In genomic region chrX:42068875-42069257, GRCm38 (mm10) we compare ENCODE assay signal across 8 mouse cellular contexts. TPM values are rescaled to one million over a fixed set of nuclear protein-coding genes. Genes with fewer than 3 reads are reported as not detected.
A peak's percentile ranks its signal among the peaks of the same experiment; 100 is the strongest.
DNase-seq lines count a peak whose midpoint lies in the region; ATAC-seq lines count a peak whose summit lies in the region.

No protein-coding gene starts in this region.

- H3K4me3 ChIP-seq in heart, embryonic 11.5 days (ENCODE audit: low read depth, low read length), result peak overlapping the region; percentile 48
- peak overlapping the region; percentile 43 for H3K4me3 ChIP-seq in limb, embryonic 15.5 days

- no peaks in the 10 kb centered on the region for H3K36me3 ChIP-seq in heart, embryonic 11.5 days (ENCODE audit: control insufficient read depth, insufficient read depth, low read length)
- H3K36me3 ChIP-seq in limb, embryonic 15.5 days, result no peaks in the 10 kb centered on the region

- H3K27ac ChIP-seq in heart, embryonic 11.5 days (ENCODE audit: low read depth, low read length), result peak overlapping the region; percentile 91
- H3K27ac ChIP-seq in limb, embryonic 15.5 days, result peak overlapping the region; percentile 93

- peak overlapping the region; percentile 65 for H3K4me2 ChIP-seq in heart, embryonic 11.5 days
- H3K4me2 ChIP-seq in limb, embryonic 15.5 days, result peak overlapping the region; percentile 32

- peak overlapping the region; percentile 74 for H3K9ac ChIP-seq in heart, embryonic 11.5 days (ENCODE audit: low read depth, low read length)
- 0 out of 2 replicates have a peak overlapping the region, but pooled peaks have one; percentile 21 for H3K9ac ChIP-seq in limb, embryonic 15.5 days

- H3K27me3 ChIP-seq in heart, embryonic 11.5 days (ENCODE audit: control insufficient read depth, insufficient read depth, low read length), result no peaks in the 10 kb centered on the region
- H3K27me3 ChIP-seq in limb, embryonic 15.5 days, result no peaks in the 10 kb centered on the region

- no peaks in the 10 kb centered on the region for H3K4me1 ChIP-seq in heart, embryonic 11.5 days (ENCODE audit: control insufficient read depth, insufficient read depth, low read length)
- H3K4me1 ChIP-seq in limb, embryonic 15.5 days, result peaks cover 5% of the 10 kb centered on the region; the same call in 1 of the 2 replicates

- 13% methylated on average over 3 of the region's 3 CpGs for WGBS in heart, embryonic 11.5 days (ENCODE audit: insufficient replicate concordance)
- 21% methylated on average over 3 of the region's 3 CpGs for WGBS in limb, embryonic 15.5 days

- H3K9me3 ChIP-seq in heart, embryonic 11.5 days (replicated peaks; ENCODE audit: control insufficient read depth, low read length), result no peaks in the 10 kb centered on the region
- no peaks in the 10 kb centered on the region for H3K9me3 ChIP-seq in limb, embryonic 15.5 days

- 0 out of 2 replicates have a peak, but pooled peaks have one; percentile 1 for ATAC-seq in heart, embryonic 11.5 days (replicated peaks; ENCODE audit: insufficient number of reproducible peaks, low FRiP score, low TSS enrichment)
- ATAC-seq in granulocyte monocyte progenitor cell, adult 5-6 weeks (replicated peaks; ENCODE audit: poor library complexity, severe bottlenecking), result peak; percentile 60
- peak; percentile 40; the same call in 1 of the 2 replicates for ATAC-seq in limb, embryonic 15.5 days (ENCODE audit: insufficient number of reproducible peaks, low FRiP score, low TSS enrichment, low read depth)

- DNase-seq in heart, postnatal 25 days (ENCODE audit: low spot score), result no peak
- peak; percentile 54 for DNase-seq in adipocyte (ENCODE audit: low spot score)
- DNase-seq in monocyte, adult 2 months (ENCODE audit: low read depth in 1 of 2, low spot score in 2 of 2), result peak; percentile 9 to 15
- no peak for DNase-seq in right cerebral cortex, postnatal 36 days (ENCODE audit: low spot score in 2 of 2)
- DNase-seq in embryo, embryonic 10 days (ENCODE audit: low spot score), result no peak

- intact Hi-C loops in heart, postnatal 25 days (cut with DNase I), result loop anchor here (2.0 to 10.0 kb wide), 2 partner anchors 80 to 154 kb away; partner anchors contain the start of gene Stag2

RNA-seq across cellular contexts. Expression of gene Xiap, which starts 9.4 kb away (rescaled TPM):
- polyA plus RNA-seq in heart, embryonic 11.5 days (2014; fragmentation: Nextera tagmentation; extraction: Ambion mirVana), result 13.1 and 14.6 TPM in 2 replicates
- 10 to 100 TPM; 32.8 to 35.5 TPM for total RNA-seq in heart, postnatal 25 days (2021)
- total RNA-seq in granulocyte monocyte progenitor cell, adult 5-6 weeks (2014; fragmentation: Nextera tagmentation), result 43.1 and 43.6 TPM in 2 replicates
- 32.3 and 38.0 TPM in 2 replicates for total RNA-seq in granulocyte monocyte progenitor cell, adult 5-6 weeks (2017)
- 9.1 and 12.7 TPM in 2 replicates for polyA plus RNA-seq in limb, embryonic 15.5 days (2015; fragmentation: Nextera tagmentation; extraction: Ambion mirVana)

Comparison
In these comparisons a context has a peak if more than half of its experiments do, and no peak if none do; other contexts are left out.
1. ATAC-seq: peak in every context shown above with its lines; median percentile 60 in granulocyte monocyte progenitor cell, adult 5-6 weeks; 40 in limb, embryonic 15.5 days; 1 in heart, embryonic 11.5 days.
2. DNase-seq: peak in adipocyte (single experiment) and monocyte, adult 2 months (2 of 2); none in heart, postnatal 25 days (single experiment), right cerebral cortex, postnatal 36 days (0 of 2) and embryo, embryonic 10 days (single experiment).